Comparison of ENCODE assay signal across 8 mouse cellular contexts in the genomic region with DNA sequence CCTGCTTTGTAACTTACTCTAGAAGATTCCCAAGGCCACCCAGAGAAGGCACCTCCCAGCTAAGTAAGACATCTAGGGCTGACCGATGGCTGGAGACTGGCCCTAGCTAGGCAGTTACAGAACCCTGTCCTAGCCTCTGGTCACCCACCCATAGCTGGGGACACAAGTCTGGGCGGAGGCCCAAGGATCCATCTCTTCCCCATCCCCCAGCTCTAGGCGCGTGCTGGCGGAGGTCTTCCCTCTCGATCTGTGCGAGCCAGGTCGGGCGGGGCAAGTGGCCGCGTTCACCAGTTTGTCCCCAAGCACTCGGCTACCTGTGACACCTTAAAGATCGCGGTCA. TPM values are rescaled to one million over a fixed set of nuclear protein-coding genes. Genes with fewer than 3 reads are reported as not detected.
DNase-seq lines count a peak whose midpoint lies in the region; ATAC-seq and TF ChIP-seq lines count a peak whose summit lies in the region.

No protein-coding gene starts in this region.

- peak; percentile 7; the same call in 1 of the 2 replicates for ATAC-seq in granulocyte monocyte progenitor cell, adult 5-6 weeks (replicated peaks; ENCODE audit: poor library complexity, severe bottlenecking)
- ATAC-seq in limb, embryonic 12.5 days (ENCODE audit: insufficient number of reproducible peaks, insufficient read depth, low FRiP score, low TSS enrichment, low read depth) = 0 out of 2 replicates have a peak, but pooled peaks have one; percentile 21
- ATAC-seq in neural tube, embryonic 14.5 days (ENCODE audit: low read depth) = peak; percentile 32
- no peak for ATAC-seq in CD4-positive, CD25-positive, alpha-beta regulatory T cell, adult 4 months

- H3K9ac ChIP-seq in limb, embryonic 12.5 days (replicated peaks) = peak overlapping the region; percentile 71
- H3K9ac ChIP-seq in neural tube, embryonic 14.5 days (replicated peaks; ENCODE audit: low read depth, low read length) = peak overlapping the region; percentile 70

- H3K4me3 ChIP-seq in kidney, adult 2 months (ENCODE audit: insufficient read depth, low read depth, low read length) = peak overlapping the region; percentile 53
- peak overlapping the region; percentile 62 for H3K4me3 ChIP-seq in limb, embryonic 12.5 days (replicated peaks)
- peak overlapping the region; percentile 53 for H3K4me3 ChIP-seq in neural tube, embryonic 14.5 days (ENCODE audit: low read depth, low read length)

- no peaks in the 10 kb centered on the region for H3K9me3 ChIP-seq in limb, embryonic 12.5 days
- no peaks in the 10 kb centered on the region for H3K9me3 ChIP-seq in neural tube, embryonic 14.5 days (ENCODE audit: control insufficient read depth, low read length)

- H3K4me2 ChIP-seq in limb, embryonic 12.5 days = peak overlapping the region; percentile 86
- peak overlapping the region; percentile 66 for H3K4me2 ChIP-seq in neural tube, embryonic 14.5 days (ENCODE audit: low read depth, low read length)

- peaks cover 9% of the 10 kb centered on the region for H3K4me1 ChIP-seq in kidney, adult 2 months (ENCODE audit: control insufficient read depth, insufficient read depth, low read length)
- H3K4me1 ChIP-seq in limb, embryonic 12.5 days (replicated peaks) = peaks cover 9% of the 10 kb centered on the region
- 0 out of 2 replicates have a peak, but pooled peaks cover 4% of the 10 kb centered on the region for H3K4me1 ChIP-seq in neural tube, embryonic 14.5 days (ENCODE audit: control insufficient read depth, insufficient read depth, low read length)

- TF ChIP-seq POLR2A in kidney, adult 2 months (IDR thresholded peaks at IDR 0.05; ENCODE audit: low read depth, low read length) = no peak

- H3K27ac ChIP-seq in kidney, adult 2 months (ENCODE audit: insufficient read depth, low read depth, low read length) = no peak overlapping the region
- no peak overlapping the region for H3K27ac ChIP-seq in limb, embryonic 12.5 days
- H3K27ac ChIP-seq in neural tube, embryonic 14.5 days (ENCODE audit: low read depth, low read length) = peak overlapping the region; percentile 50; the same call in 1 of the 2 replicates

- 3% methylated on average over 14 of the region's 14 CpGs for WGBS in kidney, adult 2 months
- whole genome bisulfite sequencing in limb, embryonic 12.5 days = 1% methylated on average over 14 of the region's 14 CpGs
- 2% methylated on average over 14 of the region's 14 CpGs for WGBS in neural tube, embryonic 14.5 days

- no peak for TF ChIP-seq CTCF in kidney, adult 2 months (conservative IDR thresholded peaks at IDR 0.05; ENCODE audit: insufficient read depth, insufficient read length, low read depth, low read length)

- no peaks in the 10 kb centered on the region for H3K27me3 ChIP-seq in kidney, adult 2 months (replicated peaks; ENCODE audit: control insufficient read depth, insufficient read depth, low read length)
- H3K27me3 ChIP-seq in limb, embryonic 12.5 days = peaks cover 33% of the 10 kb centered on the region
- H3K27me3 ChIP-seq in neural tube, embryonic 14.5 days (ENCODE audit: control insufficient read depth, insufficient read depth, low read length) = no peaks in the 10 kb centered on the region

- DNase-seq in kidney, adult 2 months = peak; percentile 35
- DNase-seq in kidney, adult 18-20 months = no peak
- peak; percentile 4 for DNase-seq in brain, embryonic 18.5 days (ENCODE audit: low read depth, low spot score)
- no peak for DNase-seq in adrenal gland, postnatal 10 days

- no peaks in the 10 kb centered on the region for H3K36me3 ChIP-seq in kidney, adult 2 months (ENCODE audit: control insufficient read depth, insufficient read depth, low read length)
- H3K36me3 ChIP-seq in limb, embryonic 12.5 days = no peaks in the 10 kb centered on the region
- no peaks in the 10 kb centered on the region for H3K36me3 ChIP-seq in neural tube, embryonic 14.5 days (ENCODE audit: control insufficient read depth, insufficient read depth, low read length)

RNA-seq across cellular contexts. Expression of gene Lrrc3, which starts 0.5 kb away (rescaled TPM):
- polyA plus RNA-seq in kidney, adult 2 months (2012; rRNA removed) = 8.4 and 8.6 TPM in 2 replicates
- not detected in 2 replicates for total RNA-seq in granulocyte monocyte progenitor cell, adult 5-6 weeks (2014; fragmentation: Nextera tagmentation)
- not detected in 2 replicates for total RNA-seq in granulocyte monocyte progenitor cell, adult 5-6 weeks (2017)
- 3.1 and 3.4 TPM in 2 replicates for polyA plus RNA-seq in limb, embryonic 12.5 days (2016; fragmentation: Nextera tagmentation; extraction: Ambion mirVana)
- 17.4 and 20.6 TPM in 2 replicates for polyA plus RNA-seq in neural tube, embryonic 14.5 days (2014; fragmentation: Nextera tagmentation; extraction: Ambion mirVana)
- 10 to 100 TPM; 12.1 to 16.7 TPM for total RNA-seq in adrenal gland, postnatal 10 days (2021)
- polyA plus RNA-seq in CD4-positive, CD25-positive, alpha-beta regulatory T cell, adult 4 months (2017; shearing (Covaris generic)) = not detected

RNA-seq across cellular contexts. Expression of gene Gm3285, which starts 40.1 kb away (rescaled TPM):
- polyA plus RNA-seq in kidney, adult 2 months (2012; rRNA removed) = not detected in 2 replicates
- total RNA-seq in granulocyte monocyte progenitor cell, adult 5-6 weeks (2014; fragmentation: Nextera tagmentation) = not detected in 2 replicates
- not detected in 2 replicates for total RNA-seq in granulocyte monocyte progenitor cell, adult 5-6 weeks (2017)
- polyA plus RNA-seq in limb, embryonic 12.5 days (2016; fragmentation: Nextera tagmentation; extraction: Ambion mirVana) = not detected in 2 replicates
- polyA plus RNA-seq in neural tube, embryonic 14.5 days (2014; fragmentation: Nextera tagmentation; extraction: Ambion mirVana) = not detected in 2 replicates
- not detected for total RNA-seq in adrenal gland, postnatal 10 days (2021)
- polyA plus RNA-seq in CD4-positive, CD25-positive, alpha-beta regulatory T cell, adult 4 months (2017; shearing (Covaris generic)) = not detected

RNA-seq across cellular contexts. Expression of gene Gm10318, which starts 49.2 kb away (rescaled TPM):
- polyA plus RNA-seq in kidney, adult 2 months (2012; rRNA removed) = not detected in 2 replicates
- total RNA-seq in granulocyte monocyte progenitor cell, adult 5-6 weeks (2014; fragmentation: Nextera tagmentation) = not detected in 2 replicates
- not detected in 2 replicates for total RNA-seq in granulocyte monocyte progenitor cell, adult 5-6 weeks (2017)
- not detected in 2 replicates for polyA plus RNA-seq in limb, embryonic 12.5 days (2016; fragmentation: Nextera tagmentation; extraction: Ambion mirVana)
- polyA plus RNA-seq in neural tube, embryonic 14.5 days (2014; fragmentation: Nextera tagmentation; extraction: Ambion mirVana) = 0.30 TPM in 1 of 2 replicates, not detected in the other
- total RNA-seq in adrenal gland, postnatal 10 days (2021) = not detected
- polyA plus RNA-seq in CD4-positive, CD25-positive, alpha-beta regulatory T cell, adult 4 months (2017; shearing (Covaris generic)) = not detected

RNA-seq across cellular contexts. Expression of gene Gm36176, which starts 55.2 kb away (rescaled TPM):
- polyA plus RNA-seq in kidney, adult 2 months (2012; rRNA removed) = not detected in 2 replicates
- total RNA-seq in granulocyte monocyte progenitor cell, adult 5-6 weeks (2014; fragmentation: Nextera tagmentation) = not detected in 2 replicates
- not detected in 2 replicates for total RNA-seq in granulocyte monocyte progenitor cell, adult 5-6 weeks (2017)
- polyA plus RNA-seq in limb, embryonic 12.5 days (2016; fragmentation: Nextera tagmentation; extraction: Ambion mirVana) = not detected in 2 replicates
- polyA plus RNA-seq in neural tube, embryonic 14.5 days (2014; fragmentation: Nextera tagmentation; extraction: Ambion mirVana) = not detected in 2 replicates
- total RNA-seq in adrenal gland, postnatal 10 days (2021) = not detected
- not detected for polyA plus RNA-seq in CD4-positive, CD25-positive, alpha-beta regulatory T cell, adult 4 months (2017; shearing (Covaris generic))

Comparison
In these comparisons a context has a peak if more than half of its experiments do, and no peak if none do; other contexts are left out.
1. DNase-seq: peak in kidney, adult 2 months (single experiment) and brain, embryonic 18.5 days (single experiment); none in kidney, adult 18-20 months (single experiment) and adrenal gland, postnatal 10 days (single experiment).
2. Peak in every context shown above with its lines, with median percentiles within 50 percentile points of each other: H3K4me3 ChIP-seq.